Mouse (Mus musculus) adrenal gland, adult (tissue): ENCODE data around the gene Galr3.

Experiments used
- DNase-seq, 2 experiments: peaks; one replicate each; pipeline ENCODE4 v3.0.0; 2022 to 2023; ENCODE audit warnings: low spot score in 1 of 2; ENCODE audit not compliant: inconsistent age in 2 of 2

Gene Galr3

GRCm38 (mm10) chr15:79051461-79052360, 10.0 kb downstream of the Galr3 start:
- no peak for DNase-seq

GRCm38 (mm10) chr15:79052366-79052765, 10.7 kb downstream of the Galr3 start:
- DNase-seq, result no peak

DNA sequence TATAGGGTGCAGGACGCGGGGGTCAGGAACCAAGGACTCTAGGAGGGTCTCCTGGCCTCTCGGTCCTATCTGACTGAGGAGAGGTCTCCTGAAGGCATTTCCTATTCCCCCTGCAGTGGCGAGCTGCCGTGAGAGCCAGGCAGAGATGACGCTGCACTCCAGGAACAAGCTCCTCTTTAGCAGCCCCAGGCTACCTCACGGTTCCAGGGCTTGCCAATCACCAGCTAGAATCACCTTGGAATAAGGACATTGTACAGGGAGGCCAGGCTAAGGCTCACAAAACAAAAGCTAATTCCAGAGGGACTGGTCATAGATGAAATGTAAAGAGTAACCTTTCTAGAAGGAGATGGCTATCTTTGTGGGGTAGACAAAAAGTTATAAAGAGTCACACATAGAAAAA, 14.9 kb downstream of the Galr3 start:
- no peak for DNase-seq

DNA sequence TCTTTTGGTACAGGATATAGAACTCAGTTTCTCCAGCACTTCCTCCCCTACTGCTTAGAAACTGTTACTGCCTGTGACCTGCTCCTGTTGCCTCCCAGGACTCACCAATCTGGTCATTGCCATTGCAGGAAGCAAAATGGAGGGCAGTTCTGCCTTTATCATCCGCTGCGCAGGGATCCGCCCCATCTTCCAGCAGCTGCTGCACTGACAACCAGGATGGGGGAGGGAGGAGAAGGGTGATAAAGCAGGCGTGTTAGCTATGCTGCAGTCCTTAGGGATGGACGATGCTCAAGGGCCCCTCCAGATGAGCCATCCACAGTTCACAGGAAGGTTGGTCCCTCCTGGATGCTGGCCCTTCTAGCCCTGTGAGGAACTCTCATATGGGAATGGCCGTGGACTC, 16.2 kb downstream of the Galr3 start:
- DNase-seq, result no peak

GRCm38 (mm10) chr15:79060887-79061565, 19.3 kb downstream of the Galr3 start:
- DNase-seq, result peak in 1 of 2 experiments; percentile 35

- peak; percentile 98 to 99 for DNase-seq
These were observed 20.9 kb downstream of the Galr3 start, which contains the start of gene Ankrd54 for GRCm38 (mm10) chr15:79062376-79063159. Gene Ankrd54 (minus strand): TSS chr15:79062893.

GRCm38 (mm10) chr15:79063160-79063740, 21.6 kb downstream of the Galr3 start:
- DNase-seq, result no peak

- DNase-seq, result peak in 1 of 2 experiments; percentile 23
These were observed 23.5 kb downstream of the Galr3 start for GRCm38 (mm10) chr15:79065086-79065770.

DNA sequence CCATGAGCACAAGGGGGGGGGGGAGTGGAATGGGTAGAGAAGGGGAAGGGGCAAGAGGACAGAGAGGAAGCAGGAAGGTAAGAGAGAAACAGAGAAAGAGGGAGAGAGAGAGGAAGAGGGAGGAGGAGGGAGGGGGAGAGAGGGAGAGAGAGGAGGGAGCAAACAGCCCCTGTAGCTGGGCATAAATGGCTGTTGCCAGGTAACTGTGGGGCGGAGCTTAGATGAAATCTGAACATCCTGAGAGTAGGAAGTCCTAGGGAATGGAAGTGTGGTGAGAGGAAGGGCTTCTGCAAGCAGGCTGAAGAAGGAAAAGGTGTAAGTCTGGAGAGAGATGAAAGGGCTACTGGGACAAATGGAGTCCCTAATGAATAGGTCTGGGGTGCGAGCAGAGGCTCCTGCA, 24.6 kb downstream of the Galr3 start:
- DNase-seq, result no peak

GRCm38 (mm10) chr15:79067631-79068030, 25.9 kb downstream of the Galr3 start:
- peak in 1 of 2 experiments; percentile 38 for DNase-seq

GRCm38 (mm10) chr15:79068416-79068815, 26.7 kb downstream of the Galr3 start:
- DNase-seq, result no peak

- DNase-seq, result peak; percentile 50 to 84
These were observed 29.7 kb downstream of the Galr3 start for GRCm38 (mm10) chr15:79071117-79072039.

GRCm38 (mm10) chr15:79073752-79074151, 32.1 kb downstream of the Galr3 start:
- DNase-seq, result no peak

- DNase-seq, result peak in 1 of 2 experiments; percentile 35
These were observed 32.8 kb downstream of the Galr3 start for GRCm38 (mm10) chr15:79074446-79074845.

- peak; percentile 91 to 95 for DNase-seq
These were observed 33.3 kb downstream of the Galr3 start, which contains the start of gene Eif3l for GRCm38 (mm10) chr15:79074913-79075532. Gene Eif3l (plus strand): TSS chr15:79075179.

DNA sequence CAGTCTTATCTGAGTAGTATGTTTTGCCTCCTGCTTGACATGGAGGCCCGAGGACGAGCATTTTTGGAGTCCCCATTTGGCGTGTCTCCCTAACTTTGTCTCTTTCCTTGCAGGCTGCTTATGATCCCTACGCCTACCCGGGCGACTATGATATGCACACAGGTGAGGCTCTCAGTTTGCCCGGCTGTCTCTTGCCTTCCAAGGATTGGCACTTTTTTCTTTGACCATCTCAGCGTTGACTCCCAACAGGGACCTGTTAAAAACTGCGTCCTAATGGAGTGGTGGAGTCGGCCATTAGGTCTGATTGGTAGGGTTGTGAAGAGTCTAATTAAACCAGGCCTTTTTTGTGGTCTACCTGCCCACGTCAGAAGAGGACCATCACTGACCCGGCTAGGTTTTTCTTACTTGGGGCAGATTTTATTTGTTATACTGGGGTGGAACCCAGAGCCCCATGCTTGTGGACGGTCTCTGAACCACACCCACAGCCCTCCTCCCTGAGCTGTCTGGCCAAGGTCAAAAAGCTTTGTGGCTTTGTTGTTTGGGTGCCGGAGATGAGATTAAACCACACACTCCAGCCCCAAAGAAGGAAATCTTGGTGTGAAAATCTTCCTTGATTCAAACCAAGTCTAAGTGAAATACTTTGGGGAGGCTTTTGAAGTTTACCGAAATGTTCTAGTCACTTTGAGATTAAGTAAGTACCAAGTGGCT, 34.1 kb downstream of the Galr3 start:
- DNase-seq, result peak in 1 of 2 experiments; percentile 31

DNA sequence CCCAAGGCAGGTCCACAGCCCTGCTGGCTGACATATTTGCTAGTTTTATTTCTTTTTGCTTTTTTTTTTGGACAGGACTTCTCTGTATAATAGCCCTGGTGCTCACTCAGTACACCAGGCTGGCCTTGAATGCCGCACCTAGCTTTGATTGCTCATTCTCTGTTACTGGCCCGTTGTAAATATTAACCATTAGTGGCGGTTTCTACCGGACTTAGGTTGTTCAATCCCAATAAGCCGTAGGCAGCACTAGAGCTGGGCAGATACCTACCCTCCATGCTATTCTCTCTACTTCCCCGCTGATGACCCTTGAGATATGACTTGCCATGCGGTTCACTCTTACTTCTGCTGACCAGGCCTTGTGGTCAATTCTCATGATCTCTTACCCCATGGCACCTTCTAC, 37.9 kb downstream of the Galr3 start:
- DNase-seq, result no peak

GRCm38 (mm10) chr15:79092284-79092683, 50.6 kb downstream of the Galr3 start:
- no peak for DNase-seq
